Mouse (Mus musculus): Measurements from ENCODE around the gene Szrd1. TPM values are rescaled to one million over a fixed set of nuclear protein-coding genes. Genes with fewer than 3 reads are reported as not detected.

Gene Szrd1
- polyA plus RNA-seq, 1 experiment from 2014 or later, result 13.2 TPM

GRCm38 (mm10) chr4:141072502-141072901 is 67.1 kb downstream of the Szrd1 start:
- no peak overlapping the region for H3K4me2 ChIP-seq (ENCODE audit: low read depth, low read length)
- H3K36me3 ChIP-seq (ENCODE audit: control insufficient read depth, insufficient read depth, low read length), result peaks cover 37% of the 10 kb centered on the region
- no peaks in the 10 kb centered on the region for H3K9me3 ChIP-seq (ENCODE audit: control insufficient read depth, low read length)
- ATAC-seq (ENCODE audit: low read depth), result no peak
- no peak overlapping the region for H3K27ac ChIP-seq (ENCODE audit: low read depth, low read length)
- no peak overlapping the region for H3K9ac ChIP-seq (replicated peaks; ENCODE audit: low read depth, low read length)
- WGBS, result 90% methylated on average over 11 of the region's 11 CpGs
- H3K4me1 ChIP-seq (ENCODE audit: control insufficient read depth, insufficient read depth, low read length), result peaks cover 9% of the 10 kb centered on the region
- no peak overlapping the region for H3K4me3 ChIP-seq (ENCODE audit: low read depth, low read length)
- H3K27me3 ChIP-seq (ENCODE audit: control insufficient read depth, insufficient read depth, low read length), result no peaks in the 10 kb centered on the region

GRCm38 (mm10) chr4:141069731-141070130 is 69.8 kb downstream of the Szrd1 start:
- Histone ChIP-seq H3K4me1 (ENCODE audit: control insufficient read depth, insufficient read depth, low read length) (no peaks in the 10 kb centered on the region), H3K9ac (replicated peaks; ENCODE audit: low read depth, low read length) (no peak overlapping the region), H3K36me3 (ENCODE audit: control insufficient read depth, insufficient read depth, low read length) (peaks cover 50% of the 10 kb centered on the region), H3K27me3 (ENCODE audit: control insufficient read depth, insufficient read depth, low read length) (no peaks in the 10 kb centered on the region), H3K9me3 (ENCODE audit: control insufficient read depth, low read length) (no peaks in the 10 kb centered on the region), H3K4me3 (ENCODE audit: low read depth, low read length) (no peak overlapping the region), H3K27ac (ENCODE audit: low read depth, low read length) (no peak overlapping the region), H3K4me2 (ENCODE audit: low read depth, low read length) (no peak overlapping the region)
- ATAC-seq (ENCODE audit: low read depth), result no peak
- 60% methylated on average over 4 of the region's 4 CpGs for WGBS

DNA sequence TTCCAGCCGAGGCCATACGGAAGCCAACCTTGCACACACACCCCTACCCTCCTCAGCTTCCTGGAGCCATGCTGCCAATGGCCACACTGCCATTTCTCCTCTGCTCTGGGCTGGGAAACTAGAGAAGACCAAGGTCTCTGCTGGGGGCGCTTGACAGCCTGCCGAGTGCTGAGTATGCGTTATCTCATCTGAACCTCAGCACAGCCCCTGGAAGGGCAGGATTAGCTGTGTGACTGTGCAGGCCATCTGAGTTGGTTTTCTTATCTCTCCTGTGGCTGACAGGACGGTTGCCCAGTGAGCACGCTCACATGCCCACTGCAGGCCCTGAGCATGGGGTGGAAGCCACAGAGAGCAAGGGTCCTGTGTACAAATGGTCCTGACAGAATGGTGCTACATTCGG is 70.9 kb downstream of the Szrd1 start:
- Histone ChIP-seq H3K27me3 (ENCODE audit: control insufficient read depth, insufficient read depth, low read length) (no peaks in the 10 kb centered on the region), H3K4me2 (ENCODE audit: low read depth, low read length) (no peak overlapping the region), H3K9me3 (ENCODE audit: control insufficient read depth, low read length) (no peaks in the 10 kb centered on the region), H3K27ac (ENCODE audit: low read depth, low read length) (no peak overlapping the region), H3K4me1 (ENCODE audit: control insufficient read depth, insufficient read depth, low read length) (no peaks in the 10 kb centered on the region), H3K36me3 (ENCODE audit: control insufficient read depth, insufficient read depth, low read length) (peaks cover 50% of the 10 kb centered on the region), H3K9ac (replicated peaks; ENCODE audit: low read depth, low read length) (no peak overlapping the region), H3K4me3 (ENCODE audit: low read depth, low read length) (no peak overlapping the region)
- ATAC-seq (ENCODE audit: low read depth), result no peak
- whole genome bisulfite sequencing, result 94% methylated on average over 8 of the region's 8 CpGs

DNA sequence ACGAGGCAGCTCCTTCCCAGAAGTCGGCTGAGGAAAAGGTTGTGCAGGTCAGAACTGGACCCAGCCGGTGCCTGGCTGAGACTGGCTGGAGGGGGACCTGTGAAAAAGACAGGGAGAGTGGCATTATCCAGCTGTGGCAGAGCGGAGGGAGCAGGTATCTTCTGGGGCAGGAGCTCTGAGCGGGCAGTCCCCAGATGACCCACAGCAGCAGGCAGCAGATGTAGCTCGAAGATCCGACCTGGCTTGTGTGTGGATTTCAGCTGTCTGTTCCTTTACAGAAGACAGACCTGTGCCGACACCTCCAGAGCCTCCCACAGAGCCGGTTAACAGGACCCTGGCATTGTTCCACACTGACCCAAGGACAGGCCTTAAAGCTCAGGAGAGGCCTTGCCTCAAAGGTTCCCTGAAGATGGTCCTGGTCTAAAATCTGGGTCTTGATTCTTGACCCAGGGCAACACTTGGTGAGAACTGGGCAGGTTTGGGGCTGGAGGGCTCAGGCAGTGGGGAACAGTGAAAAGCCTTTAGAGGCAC is 72.0 kb downstream of the Szrd1 start:
- H3K9ac ChIP-seq (replicated peaks; ENCODE audit: low read depth, low read length), result no peak overlapping the region

GRCm38 (mm10) chr4:141066709-141067515 is 72.7 kb downstream of the Szrd1 start:
- Histone ChIP-seq H3K9me3 (ENCODE audit: control insufficient read depth, low read length) (no peaks in the 10 kb centered on the region), H3K9ac (replicated peaks; ENCODE audit: low read depth, low read length) (no peak overlapping the region), H3K4me1 (ENCODE audit: control insufficient read depth, insufficient read depth, low read length) (no peaks in the 10 kb centered on the region), H3K36me3 (ENCODE audit: control insufficient read depth, insufficient read depth, low read length) (peaks cover 50% of the 10 kb centered on the region), H3K4me2 (ENCODE audit: low read depth, low read length) (no peak overlapping the region), H3K27ac (ENCODE audit: low read depth, low read length) (no peak overlapping the region), H3K27me3 (ENCODE audit: control insufficient read depth, insufficient read depth, low read length) (no peaks in the 10 kb centered on the region), H3K4me3 (ENCODE audit: low read depth, low read length) (no peak overlapping the region)
- WGBS, result 69% methylated on average over 12 of the region's 12 CpGs
- 0 out of 2 replicates have a peak, but pooled peaks have one; percentile 10 for ATAC-seq (ENCODE audit: low read depth)

More for the DNA sequence above, 72.0 kb downstream of the Szrd1 start:
- no peaks in the 10 kb centered on the region for H3K27me3 ChIP-seq (ENCODE audit: control insufficient read depth, insufficient read depth, low read length)
- 87% methylated on average over 9 of the region's 9 CpGs for WGBS
- no peaks in the 10 kb centered on the region for H3K9me3 ChIP-seq (ENCODE audit: control insufficient read depth, low read length)
- no peak overlapping the region for H3K27ac ChIP-seq (ENCODE audit: low read depth, low read length)
- peaks cover 50% of the 10 kb centered on the region for H3K36me3 ChIP-seq (ENCODE audit: control insufficient read depth, insufficient read depth, low read length)
- H3K4me3 ChIP-seq (ENCODE audit: low read depth, low read length), result no peak overlapping the region
- H3K4me2 ChIP-seq (ENCODE audit: low read depth, low read length), result no peak overlapping the region
- no peak for ATAC-seq (ENCODE audit: low read depth)
- H3K4me1 ChIP-seq (ENCODE audit: control insufficient read depth, insufficient read depth, low read length), result no peaks in the 10 kb centered on the region

DNA sequence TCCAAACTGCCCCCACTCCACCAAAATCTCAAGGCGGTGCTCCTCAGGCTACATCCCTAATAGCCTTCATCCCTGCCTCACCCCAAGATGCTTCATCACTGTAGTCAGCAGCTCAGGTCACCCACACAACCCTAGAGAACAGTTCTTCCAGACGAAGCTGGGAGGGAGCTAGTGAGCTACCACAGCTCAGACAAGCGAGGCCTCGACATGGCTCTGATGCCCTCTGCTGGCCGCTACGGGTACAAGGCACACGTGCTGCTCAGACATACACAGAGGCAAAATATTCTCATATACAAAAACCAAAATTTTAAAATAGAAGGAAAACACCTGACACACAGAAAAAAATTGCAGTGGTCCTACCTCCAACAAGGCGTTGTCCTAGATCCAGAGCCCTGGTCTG is 74.5 kb downstream of the Szrd1 start:
- WGBS, result 4% methylated on average over 8 of the region's 8 CpGs
- H3K27ac ChIP-seq (ENCODE audit: low read depth, low read length), result no peak overlapping the region
- peaks cover 36% of the 10 kb centered on the region for H3K36me3 ChIP-seq (ENCODE audit: control insufficient read depth, insufficient read depth, low read length)
- H3K4me3 ChIP-seq (ENCODE audit: low read depth, low read length), result no peak overlapping the region
- peak; percentile 26; the same call in 1 of the 2 replicates for ATAC-seq (ENCODE audit: low read depth)
- no peaks in the 10 kb centered on the region for H3K4me1 ChIP-seq (ENCODE audit: control insufficient read depth, insufficient read depth, low read length)
- H3K27me3 ChIP-seq (ENCODE audit: control insufficient read depth, insufficient read depth, low read length), result no peaks in the 10 kb centered on the region
- no peaks in the 10 kb centered on the region for H3K9me3 ChIP-seq (ENCODE audit: control insufficient read depth, low read length)
- H3K9ac ChIP-seq (replicated peaks; ENCODE audit: low read depth, low read length), result no peak overlapping the region
- no peak overlapping the region for H3K4me2 ChIP-seq (ENCODE audit: low read depth, low read length)

DNA sequence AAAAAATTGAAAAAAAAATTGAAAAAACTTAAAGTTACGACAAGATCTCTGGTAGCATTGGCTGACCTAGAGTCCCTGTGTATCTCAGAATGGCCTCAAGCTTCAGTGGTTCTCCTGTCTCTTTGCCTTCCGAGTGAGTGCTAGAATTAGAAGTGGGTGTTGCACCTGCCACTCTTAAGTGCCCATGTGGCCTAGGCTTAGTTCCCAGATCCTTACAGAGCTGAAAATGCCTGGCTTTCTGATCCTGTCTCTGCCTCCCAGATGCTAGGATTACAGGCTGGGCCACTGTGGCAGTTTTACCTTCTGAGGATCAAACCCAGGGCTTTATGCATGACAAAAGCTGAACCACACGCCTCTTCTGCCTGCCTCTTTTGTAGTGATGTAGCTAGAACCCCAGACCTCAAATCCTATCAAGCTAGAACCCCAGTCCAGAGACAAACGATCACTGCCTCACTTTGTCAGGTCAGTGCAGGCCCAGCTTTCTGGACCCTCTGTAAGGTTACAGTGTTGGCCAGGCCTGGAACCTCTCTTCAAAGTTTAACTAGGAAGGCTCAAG is 75.4 kb downstream of the Szrd1 start:
- no peaks in the 10 kb centered on the region for H3K27me3 ChIP-seq (ENCODE audit: control insufficient read depth, insufficient read depth, low read length)
- H3K9ac ChIP-seq (replicated peaks; ENCODE audit: low read depth, low read length), result no peak overlapping the region
- H3K9me3 ChIP-seq (ENCODE audit: control insufficient read depth, low read length), result no peaks in the 10 kb centered on the region
- WGBS, result 85% methylated on average over 4 of the region's 4 CpGs
- H3K4me3 ChIP-seq (ENCODE audit: low read depth, low read length), result no peak overlapping the region
- H3K27ac ChIP-seq (ENCODE audit: low read depth, low read length), result no peak overlapping the region
- H3K4me1 ChIP-seq (ENCODE audit: control insufficient read depth, insufficient read depth, low read length), result 0 out of 2 replicates have a peak, but pooled peaks cover 4% of the 10 kb centered on the region
- H3K36me3 ChIP-seq (ENCODE audit: control insufficient read depth, insufficient read depth, low read length), result peaks cover 28% of the 10 kb centered on the region
- H3K4me2 ChIP-seq (ENCODE audit: low read depth, low read length), result no peak overlapping the region
- no peak for ATAC-seq (ENCODE audit: low read depth)

All from neural tube, embryonic 14.5 days (tissue).